9 mouse cellular contexts compared by ENCODE assay signal in the genomic region with DNA sequence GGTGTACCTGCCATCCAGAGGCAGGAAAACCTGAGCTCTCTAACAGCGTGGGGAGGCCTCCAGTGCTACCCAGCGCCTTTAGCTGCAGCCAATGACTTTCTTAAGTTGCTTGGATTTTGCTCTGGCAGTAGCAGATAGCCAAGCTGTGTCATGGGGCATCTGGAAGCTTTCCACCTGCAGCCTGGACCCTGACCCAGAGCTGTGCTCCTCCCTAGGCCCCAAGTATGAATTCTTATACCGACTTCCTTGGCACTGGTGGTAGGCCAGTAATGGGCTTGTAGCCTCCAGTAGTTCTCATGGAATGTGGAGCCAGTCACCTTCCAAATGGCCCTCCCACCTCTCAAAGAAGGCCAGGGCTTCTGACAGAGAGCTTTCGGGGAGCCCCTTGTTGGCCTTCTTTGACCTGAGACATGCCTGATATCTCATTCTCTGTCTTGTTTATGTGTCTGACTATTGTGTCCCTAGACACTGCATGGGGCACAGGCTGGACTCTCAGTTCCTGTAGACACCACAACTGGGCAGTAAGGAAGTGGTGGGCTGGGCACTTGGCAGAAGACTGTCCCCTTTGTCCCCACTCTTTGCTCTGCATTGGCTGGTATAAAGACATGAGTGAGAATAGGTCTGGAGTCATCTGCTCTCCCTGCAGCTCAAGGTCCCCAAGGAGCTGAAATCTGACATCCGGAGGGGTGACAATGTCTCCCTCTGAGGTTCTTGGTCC. TPM values are rescaled to one million over a fixed set of nuclear protein-coding genes. Genes with fewer than 3 reads are reported as not detected.
DNase-seq lines count a peak whose midpoint lies in the region; ATAC-seq and TF ChIP-seq lines count a peak whose summit lies in the region.
"Had no signal": no experiment of that assay in that cellular context is flagged by ENCODE, and none has a peak within 500 bp of the region (broad histone marks: within the 10 kb centered on the region; RNA-seq: fewer than 3 reads in every experiment).

No protein-coding gene starts in this region.

- no peak overlapping the region; the same call in 1 of the 2 replicates for H3K9ac ChIP-seq in midbrain, embryonic 11.5 days (ENCODE audit: low read length)
- no peak overlapping the region for H3K9ac ChIP-seq in midbrain, embryonic 15.5 days
- no peak overlapping the region; the same call in 1 of the 2 replicates for H3K9ac ChIP-seq in hindbrain, postnatal 0 days (replicated peaks; ENCODE audit: low read length)
- peak overlapping the region; percentile 68 for H3K9ac ChIP-seq in liver, embryonic 13.5 days
- 0 out of 2 replicates have a peak overlapping the region, but pooled peaks have one; percentile 35 for H3K9ac ChIP-seq in stomach, postnatal 0 days (ENCODE audit: low read length)

- H3K4me1 ChIP-seq in midbrain, embryonic 11.5 days (ENCODE audit: control insufficient read depth, insufficient read depth, low read length): 0 out of 2 replicates have a peak, but pooled peaks cover 5% of the 10 kb centered on the region
- H3K4me1 ChIP-seq in midbrain, embryonic 15.5 days: peaks cover 5% of the 10 kb centered on the region
- H3K4me1 ChIP-seq in hindbrain, postnatal 0 days (ENCODE audit: insufficient read depth, low read length): 0 out of 2 replicates have a peak, but pooled peaks cover 18% of the 10 kb centered on the region
- peaks cover 81% of the 10 kb centered on the region for H3K4me1 ChIP-seq in liver, embryonic 13.5 days (replicated peaks)
- H3K4me1 ChIP-seq in stomach, postnatal 0 days (replicated peaks; ENCODE audit: control insufficient read depth, insufficient read depth): peaks cover 8% of the 10 kb centered on the region; the same call in 1 of the 2 replicates

- H3K4me2 ChIP-seq in midbrain, embryonic 11.5 days: no peak overlapping the region
- no peak overlapping the region for H3K4me2 ChIP-seq in midbrain, embryonic 15.5 days
- no peak overlapping the region for H3K4me2 ChIP-seq in hindbrain, postnatal 0 days (ENCODE audit: low read depth, low read length)
- peak overlapping the region; percentile 58 for H3K4me2 ChIP-seq in liver, embryonic 13.5 days
- no peak overlapping the region for H3K4me2 ChIP-seq in stomach, postnatal 0 days (replicated peaks; ENCODE audit: low read depth)

- no peaks in the 10 kb centered on the region for H3K9me3 ChIP-seq in midbrain, embryonic 11.5 days (ENCODE audit: control insufficient read depth, low read length)
- no peaks in the 10 kb centered on the region for H3K9me3 ChIP-seq in midbrain, embryonic 15.5 days
- H3K9me3 ChIP-seq in hindbrain, postnatal 0 days (ENCODE audit: low read length): no peaks in the 10 kb centered on the region
- no peaks in the 10 kb centered on the region for H3K9me3 ChIP-seq in liver, embryonic 13.5 days (replicated peaks)
- H3K9me3 ChIP-seq in stomach, postnatal 0 days (ENCODE audit: control insufficient read depth, low read length): no peaks in the 10 kb centered on the region

- no peak for TF ChIP-seq CTCF in hindbrain, postnatal 0 days (IDR thresholded peaks at IDR 0.05; ENCODE audit: low read depth)
- no peak for TF ChIP-seq CTCF in stomach, postnatal 0 days (IDR thresholded peaks at IDR 0.05; ENCODE audit: low read depth)

- peaks cover 3% of the 10 kb centered on the region; the same call in 1 of the 2 replicates for H3K36me3 ChIP-seq in midbrain, embryonic 11.5 days (ENCODE audit: control insufficient read depth, insufficient read depth, low read length)
- H3K36me3 ChIP-seq in midbrain, embryonic 15.5 days (replicated peaks): no peaks in the 10 kb centered on the region
- peaks cover 27% of the 10 kb centered on the region; the same call in 1 of the 2 replicates for H3K36me3 ChIP-seq in hindbrain, postnatal 0 days (ENCODE audit: insufficient read depth, low read length)
- 0 out of 2 replicates have a peak, but pooled peaks cover 10% of the 10 kb centered on the region for H3K36me3 ChIP-seq in liver, embryonic 13.5 days
- H3K36me3 ChIP-seq in stomach, postnatal 0 days (ENCODE audit: control insufficient read depth, insufficient read depth, low read length): 0 out of 2 replicates have a peak, but pooled peaks cover 5% of the 10 kb centered on the region

- H3K27me3 ChIP-seq in midbrain, embryonic 11.5 days (ENCODE audit: control insufficient read depth, insufficient read depth, low read length): no peaks in the 10 kb centered on the region
- H3K27me3 ChIP-seq in midbrain, embryonic 15.5 days (replicated peaks): no peaks in the 10 kb centered on the region
- H3K27me3 ChIP-seq in hindbrain, postnatal 0 days (ENCODE audit: insufficient read depth, low read length): no peaks in the 10 kb centered on the region
- no peaks in the 10 kb centered on the region for H3K27me3 ChIP-seq in liver, embryonic 13.5 days
- H3K27me3 ChIP-seq in stomach, postnatal 0 days (ENCODE audit: control insufficient read depth, insufficient read depth, low read length): no peaks in the 10 kb centered on the region
- H3K27me3 ChIP-seq: Patski had no signal

- no peak for ATAC-seq in midbrain, embryonic 11.5 days (ENCODE audit: low FRiP score)
- ATAC-seq in midbrain, embryonic 15.5 days (replicated peaks): no peak
- ATAC-seq in hindbrain, postnatal 0 days: no peak
- ATAC-seq in liver, embryonic 13.5 days (ENCODE audit: low read depth): 0 out of 2 replicates have a peak, but pooled peaks have one; percentile 1
- ATAC-seq in stomach, postnatal 0 days (ENCODE audit: low FRiP score, low TSS enrichment): no peak
- ATAC-seq in megakaryocyte-erythroid progenitor cell, adult 5-6 weeks (replicated peaks; ENCODE audit: low FRiP score, low TSS enrichment, poor library complexity, severe bottlenecking): no peak
- ATAC-seq: Patski had no signal

- TF ChIP-seq EP300 in stomach, postnatal 0 days (optimal IDR thresholded peaks at IDR 0.05): no peak

- H3K4me3 ChIP-seq in midbrain, embryonic 11.5 days (ENCODE audit: low read depth, low read length): no peak overlapping the region
- H3K4me3 ChIP-seq in midbrain, embryonic 15.5 days: no peak overlapping the region
- no peak overlapping the region for H3K4me3 ChIP-seq in hindbrain, postnatal 0 days (ENCODE audit: low read length)
- no peak overlapping the region for H3K4me3 ChIP-seq in liver, embryonic 13.5 days (replicated peaks)
- no peak overlapping the region for H3K4me3 ChIP-seq in stomach, postnatal 0 days (ENCODE audit: low read depth, low read length)

- DNase-seq in midbrain, embryonic 11.5 days (ENCODE audit: low spot score, missing footprints): no peak
- no peak for DNase-seq in hindbrain, postnatal 0 days (ENCODE audit: low spot score)
- DNase-seq in liver, embryonic 13.5 days: no peak
- DNase-seq in stomach, postnatal 0 days (ENCODE audit: low spot score): peak; percentile 30
- DNase-seq in thymus, adult 18-20 months: no peak
- no peak for DNase-seq in adrenal gland, adult 18-20 months (ENCODE audit: low spot score in 2 of 2)

- 89% methylated on average over 5 of the region's 5 CpGs for WGBS in midbrain, embryonic 11.5 days
- 91% methylated on average over 5 of the region's 5 CpGs for WGBS in midbrain, embryonic 15.5 days
- 89% methylated on average over 5 of the region's 5 CpGs for WGBS in hindbrain, postnatal 0 days
- WGBS in liver, embryonic 13.5 days (ENCODE audit: insufficient replicate concordance): 44% methylated on average over 5 of the region's 5 CpGs
- WGBS in stomach, postnatal 0 days: 75% methylated on average over 5 of the region's 5 CpGs

- H3K27ac ChIP-seq in midbrain, embryonic 11.5 days (ENCODE audit: low read depth, low read length): 0 out of 2 replicates have a peak overlapping the region, but pooled peaks have one; percentile 16
- no peak overlapping the region for H3K27ac ChIP-seq in midbrain, embryonic 15.5 days
- peak overlapping the region; percentile 48 for H3K27ac ChIP-seq in hindbrain, postnatal 0 days
- H3K27ac ChIP-seq in liver, embryonic 13.5 days: peak overlapping the region; percentile 93
- peak overlapping the region; percentile 94 for H3K27ac ChIP-seq in stomach, postnatal 0 days (replicated peaks)

RNA-seq across cellular contexts. Expression of a gene that starts 45.3 kb away (rescaled TPM):
- 28.6 and 31.7 TPM in 2 replicates for polyA plus RNA-seq in midbrain, embryonic 11.5 days (2014; fragmentation: Nextera tagmentation; extraction: Ambion mirVana)
- 29.9 and 30.5 TPM in 2 replicates for polyA plus RNA-seq in midbrain, embryonic 15.5 days (2015; fragmentation: Nextera tagmentation; extraction: Ambion mirVana)
- 108 and 115 TPM in 2 replicates for total RNA-seq in hindbrain, postnatal 0 days (2014; rRNA removed)
- 28.8 and 29.7 TPM in 2 replicates for polyA plus RNA-seq in hindbrain, postnatal 0 days (2015; fragmentation: Nextera tagmentation; extraction: Ambion mirVana)
- polyA plus RNA-seq in liver, embryonic 13.5 days (2015; fragmentation: Nextera tagmentation; extraction: Ambion mirVana): 9.1 and 9.2 TPM in 2 replicates
- 15.1 and 16.4 TPM in 2 replicates for polyA plus RNA-seq in stomach, postnatal 0 days (2015; fragmentation: Nextera tagmentation; extraction: Ambion mirVana)
- total RNA-seq in megakaryocyte-erythroid progenitor cell, adult 5-6 weeks (2014; fragmentation: Nextera tagmentation): 20.8 and 22.3 TPM in 2 replicates
- total RNA-seq in megakaryocyte-erythroid progenitor cell, adult 5-6 weeks (2017): 9.9 and 18.2 TPM in 2 replicates
- total RNA-seq in adrenal gland, adult 18-20 months (2021): 10 to 100 TPM; 46.5 to 56.8 TPM

RNA-seq across cellular contexts. Expression of a gene that starts 59.5 kb away (rescaled TPM):
- 33.7 and 38.7 TPM in 2 replicates for polyA plus RNA-seq in midbrain, embryonic 11.5 days (2014; fragmentation: Nextera tagmentation; extraction: Ambion mirVana)
- polyA plus RNA-seq in midbrain, embryonic 15.5 days (2015; fragmentation: Nextera tagmentation; extraction: Ambion mirVana): 24.2 and 24.4 TPM in 2 replicates
- total RNA-seq in hindbrain, postnatal 0 days (2014; rRNA removed): 21.4 and 21.9 TPM in 2 replicates
- 17.2 and 19.1 TPM in 2 replicates for polyA plus RNA-seq in hindbrain, postnatal 0 days (2015; fragmentation: Nextera tagmentation; extraction: Ambion mirVana)
- 6.3 and 8.2 TPM in 2 replicates for polyA plus RNA-seq in liver, embryonic 13.5 days (2015; fragmentation: Nextera tagmentation; extraction: Ambion mirVana)
- 9.5 and 9.9 TPM in 2 replicates for polyA plus RNA-seq in stomach, postnatal 0 days (2015; fragmentation: Nextera tagmentation; extraction: Ambion mirVana)
- 16.3 and 19.9 TPM in 2 replicates for total RNA-seq in megakaryocyte-erythroid progenitor cell, adult 5-6 weeks (2014; fragmentation: Nextera tagmentation)
- total RNA-seq in megakaryocyte-erythroid progenitor cell, adult 5-6 weeks (2017): 4.5 and 7.4 TPM in 2 replicates
- total RNA-seq in adrenal gland, adult 18-20 months (2021): 10 to 100 TPM; 17.9 to 20.3 TPM

Comparison
In these comparisons a context has a peak if more than half of its experiments do, and no peak if none do; other contexts are left out.
1. H3K9ac ChIP-seq: peak in liver, embryonic 13.5 days (single experiment) and stomach, postnatal 0 days (single experiment); none in midbrain, embryonic 11.5 days (single experiment), midbrain, embryonic 15.5 days (single experiment) and hindbrain, postnatal 0 days (single experiment).